Mouse (Mus musculus): ENCODE results near the gene Smim13.
"Not testable (repeated sequence)": the region's sequence is repeated elsewhere in the genome, so short reads cannot be mapped to it uniquely, and the experiment has no call there.

The Smim13 gene

DNA sequence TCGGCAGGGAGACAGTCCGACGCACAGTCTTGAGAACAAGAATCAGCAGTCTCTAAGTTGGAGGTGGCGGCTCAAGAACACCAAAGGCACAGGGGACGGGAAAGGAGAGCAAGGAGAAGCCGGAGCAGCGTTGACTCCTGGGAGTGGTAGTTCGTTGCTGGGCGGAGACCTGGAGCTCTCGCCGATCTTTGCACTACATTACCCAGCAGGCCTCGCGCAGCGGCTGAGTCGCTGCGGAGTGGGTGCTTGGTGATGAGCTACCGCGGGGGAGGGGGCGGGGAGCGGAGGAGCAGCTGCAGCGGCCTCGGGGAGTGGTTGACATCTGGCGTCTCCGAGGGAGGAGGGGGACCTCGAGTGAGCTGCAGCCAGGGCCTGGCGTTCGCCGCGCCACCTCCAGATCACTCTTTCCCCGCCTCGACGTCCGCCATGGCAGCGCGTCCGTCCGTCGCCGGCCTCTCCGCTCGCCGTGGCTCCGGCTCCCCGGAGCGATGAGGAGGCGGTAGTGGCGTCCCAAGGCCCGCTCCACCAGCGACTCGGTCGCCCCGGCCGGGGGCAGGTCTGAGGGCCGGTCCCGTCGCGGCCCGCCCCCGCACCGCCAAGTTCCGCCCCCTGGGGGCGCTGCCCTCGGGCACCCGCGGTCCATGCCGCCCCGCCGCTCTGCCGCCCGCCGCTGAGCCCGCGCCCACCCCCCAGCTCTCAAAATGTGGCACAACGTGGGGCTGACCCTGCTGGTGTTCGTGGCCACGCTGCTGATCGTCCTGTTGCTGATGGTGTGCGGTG is at the start of gene Smim13:
Gene Smim13, plus strand, starts transcription at position 307 of the 780 bp plus-strand sequence.
- peak; percentile 97 for DNase-seq

DNA sequence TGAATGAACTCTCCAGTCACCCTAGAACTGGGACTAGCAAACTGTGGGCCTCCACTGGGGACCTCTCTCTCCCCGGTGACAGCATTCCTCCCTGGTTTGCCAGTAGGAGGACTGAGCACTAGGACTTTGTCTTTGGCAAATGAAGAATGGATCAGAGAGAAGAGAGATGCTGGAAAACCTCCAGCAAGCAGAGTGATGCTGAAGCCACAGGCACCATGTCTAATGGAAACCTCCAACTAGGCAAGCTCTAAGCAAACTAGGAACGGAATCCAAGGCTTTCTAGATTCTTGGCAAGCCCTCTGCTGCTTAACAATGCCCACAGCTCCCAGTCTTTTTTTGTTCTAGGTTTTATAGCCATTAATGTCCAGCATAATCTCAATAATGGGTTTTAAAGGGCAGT is 48.8 kb upstream of the Smim13 start:
- DNase-seq = no peak

- no peak for DNase-seq
Observed at GRCm38 (mm10) chr13:41203289-41203688, 46.4 kb upstream of the Smim13 start.

- DNase-seq = no peak
Observed at GRCm38 (mm10) chr13:41203691-41204090, 46.0 kb upstream of the Smim13 start.

GRCm38 (mm10) chr13:41205568-41205967 is 44.1 kb upstream of the Smim13 start:
- DNase-seq = not testable (repeated sequence)

DNA sequence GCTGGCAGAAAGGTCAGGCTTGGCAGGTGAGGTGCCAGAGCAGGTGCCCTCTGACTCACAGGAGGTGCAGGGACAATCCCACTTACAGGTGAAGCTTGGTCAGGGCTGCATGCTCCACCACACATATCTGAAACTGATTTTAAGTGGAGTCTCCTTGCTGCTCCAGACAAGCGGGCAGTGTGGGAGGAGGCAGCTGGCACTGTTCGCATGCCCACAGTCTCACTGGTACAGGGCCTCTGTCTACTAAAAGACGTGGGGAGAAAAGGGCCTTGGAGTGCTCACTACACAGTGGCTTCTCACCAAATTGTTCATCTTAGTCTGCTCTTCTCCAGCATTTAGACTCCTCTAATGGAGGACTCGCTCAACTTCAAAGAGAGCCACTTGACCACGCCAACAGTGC is 43.4 kb upstream of the Smim13 start:
- DNase-seq = no peak

DNA sequence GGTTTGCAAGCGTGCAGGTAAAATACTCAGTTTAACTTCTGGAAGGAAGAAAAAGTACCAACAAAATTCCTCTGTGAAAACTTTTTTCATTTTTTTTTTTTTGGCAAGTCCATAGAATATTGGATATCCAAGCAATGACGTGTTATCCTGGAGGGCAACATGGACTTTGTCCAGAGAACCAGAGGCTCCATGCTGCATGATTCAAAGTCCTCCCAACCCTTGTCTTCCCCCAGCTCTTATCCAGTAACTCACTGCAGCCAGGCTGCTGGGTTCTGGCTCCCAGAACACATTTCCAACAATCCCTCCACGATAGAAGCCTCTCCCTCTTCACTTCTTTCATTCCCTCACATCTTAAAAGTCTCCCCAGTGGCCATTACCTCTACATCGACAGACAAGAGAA is 38.4 kb upstream of the Smim13 start:
- no peak for DNase-seq

DNA sequence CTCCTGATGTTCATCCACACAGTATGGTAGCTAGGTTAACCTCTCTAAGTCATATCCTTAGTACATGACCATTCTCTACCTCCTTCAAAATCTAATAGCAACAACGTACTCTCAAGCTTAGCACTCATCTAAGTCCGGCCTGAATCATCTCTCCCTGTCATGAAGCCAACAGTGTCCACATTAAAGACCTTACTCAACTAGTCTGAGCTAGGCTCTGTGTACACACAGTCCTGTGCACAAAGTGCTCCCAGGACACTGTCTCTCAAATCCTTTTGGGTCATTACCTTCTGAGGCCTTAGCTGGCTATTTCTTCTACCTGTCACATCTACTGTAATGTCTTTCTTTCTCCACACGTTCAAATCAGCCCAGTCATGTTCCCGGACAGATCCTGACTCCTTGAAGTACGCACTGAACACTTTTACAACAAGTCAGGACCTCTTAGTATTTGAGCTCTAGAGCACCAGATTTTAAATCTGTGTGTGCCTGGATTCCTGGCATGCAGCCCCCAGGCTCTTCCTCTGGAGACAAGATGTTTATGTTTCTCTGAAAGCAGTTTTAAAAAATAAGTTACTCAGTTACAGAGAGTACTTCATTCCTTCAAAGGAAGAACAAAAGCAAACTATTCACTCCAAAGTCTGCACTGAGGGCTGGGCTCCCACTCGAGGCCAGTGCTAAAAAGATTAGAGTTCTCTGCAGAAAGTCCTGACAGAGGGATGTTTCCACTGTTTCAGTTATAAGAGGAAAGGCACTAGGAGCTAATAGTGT is 36.9 kb upstream of the Smim13 start:
- DNase-seq = peak; percentile 4

- DNase-seq = no peak
Observed at GRCm38 (mm10) chr13:41215669-41216068, 34.0 kb upstream of the Smim13 start.

- DNase-seq = no peak
Observed at GRCm38 (mm10) chr13:41216236-41216635, 33.4 kb upstream of the Smim13 start.

DNA sequence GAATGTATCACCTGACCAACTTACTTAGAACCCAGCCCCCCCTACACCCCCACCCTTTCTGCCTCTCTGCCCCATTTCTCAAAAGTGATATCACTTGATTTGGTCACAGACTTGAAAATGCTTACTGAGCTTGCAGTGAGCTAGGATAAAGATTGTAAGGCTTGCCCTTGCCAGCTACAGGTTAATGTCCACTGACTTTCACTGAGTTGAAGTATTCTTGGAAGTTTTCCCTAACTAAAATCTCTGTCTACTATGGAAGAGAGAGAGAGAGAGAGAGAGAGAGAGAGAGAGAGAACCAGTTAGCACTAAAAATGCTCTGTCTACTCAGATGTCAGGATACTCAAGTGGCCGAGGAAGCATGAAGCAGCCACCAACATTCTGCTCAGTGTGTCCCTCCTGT is 30.6 kb upstream of the Smim13 start:
- DNase-seq = no peak

GRCm38 (mm10) chr13:41219687-41220303 is 29.8 kb upstream of the Smim13 start:
- no peak for DNase-seq

GRCm38 (mm10) chr13:41220304-41220834 is 29.3 kb upstream of the Smim13 start, which contains the start of gene Elovl2:
TSS of gene Elovl2 (minus strand) at chr13:41220405.
- DNase-seq = peak; percentile 82

DNA sequence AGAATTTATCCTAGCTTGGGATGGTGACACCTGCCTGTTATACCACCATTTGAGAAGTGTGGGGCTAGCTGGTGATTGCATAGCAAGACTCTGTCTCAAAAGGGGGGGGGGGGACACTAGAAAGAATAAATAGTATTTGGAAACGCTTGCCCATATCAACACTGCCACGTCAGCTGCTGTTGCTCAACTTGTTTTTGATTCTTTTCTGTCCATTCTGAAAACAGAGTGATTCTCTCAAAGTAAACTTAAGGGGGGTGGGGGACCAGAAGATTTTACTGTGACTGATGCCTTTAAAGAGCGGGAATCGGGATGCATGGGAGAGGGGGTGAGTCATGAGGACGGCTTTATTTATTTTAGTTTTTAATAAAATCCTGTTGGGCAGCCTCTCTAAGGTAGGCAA is 23.1 kb upstream of the Smim13 start:
- DNase-seq = no peak

DNA sequence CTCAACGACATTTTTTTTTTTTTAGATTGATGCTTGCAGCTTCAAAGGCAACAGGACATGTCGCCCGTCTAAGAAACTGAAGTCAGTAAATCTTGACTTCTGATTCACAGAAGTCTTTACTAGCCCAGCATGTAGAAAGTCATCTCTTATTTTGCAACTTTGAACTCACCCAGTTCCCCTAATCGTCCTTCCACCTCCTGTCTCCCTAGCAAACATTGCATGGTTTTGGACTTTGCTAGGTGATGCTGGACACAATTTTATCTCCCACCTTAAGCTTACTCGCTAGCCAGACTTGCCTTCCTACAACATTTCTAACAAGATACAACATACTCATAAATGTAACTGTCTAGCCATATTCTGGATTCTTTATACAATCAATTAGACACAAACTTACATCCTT is 21.6 kb upstream of the Smim13 start:
- no peak for DNase-seq

DNA sequence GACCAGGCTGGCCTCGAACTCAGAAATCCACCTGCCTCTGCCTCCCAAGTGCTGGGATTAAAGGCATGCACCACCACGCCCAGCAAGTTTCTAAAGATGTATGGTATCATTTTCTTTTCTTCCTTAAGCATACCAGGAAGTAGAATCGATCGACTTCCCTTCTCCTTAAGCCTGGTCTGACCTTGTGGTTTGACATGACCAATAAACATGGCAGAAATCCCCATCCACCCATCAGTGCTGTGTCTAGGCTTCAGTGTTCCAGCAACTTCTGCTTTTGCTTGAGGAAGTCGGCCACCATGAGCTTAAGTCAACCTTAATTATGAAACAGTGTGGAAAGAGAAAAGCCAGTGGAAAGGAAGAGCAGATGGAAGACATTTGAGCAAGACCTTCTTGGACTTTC is 19.4 kb upstream of the Smim13 start:
- DNase-seq = no peak

DNA sequence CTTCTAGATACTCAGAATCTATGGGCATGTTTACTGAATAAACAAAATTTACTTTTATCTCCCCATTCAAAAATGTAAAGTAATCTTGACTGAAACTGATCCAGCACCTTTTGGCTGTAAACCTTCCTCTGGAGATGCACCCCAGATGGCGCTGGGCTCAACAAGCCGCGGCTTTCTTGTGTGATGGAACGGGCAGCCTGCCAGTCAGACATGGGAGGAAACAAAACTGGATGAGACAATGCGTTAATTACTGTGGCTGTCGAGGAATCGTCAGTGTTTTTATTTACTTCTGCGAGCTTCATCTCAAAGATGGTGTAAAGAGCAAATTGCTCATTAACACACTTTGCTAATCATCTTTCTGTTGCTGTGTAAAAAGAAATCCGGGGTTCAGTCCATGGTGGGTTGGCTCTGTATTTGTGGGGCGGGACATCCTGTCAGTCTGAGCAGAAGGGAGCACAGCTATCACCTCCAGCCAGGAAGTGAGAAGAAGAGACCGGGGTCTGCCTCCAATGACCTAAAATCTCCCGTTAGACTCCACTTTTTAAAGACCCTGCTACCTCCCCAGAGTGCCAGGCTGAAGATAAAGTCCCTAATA is 18.2 kb upstream of the Smim13 start:
- DNase-seq = peak; percentile 35

GRCm38 (mm10) chr13:41232209-41232608 is 17.4 kb upstream of the Smim13 start:
- no peak for DNase-seq

DNA sequence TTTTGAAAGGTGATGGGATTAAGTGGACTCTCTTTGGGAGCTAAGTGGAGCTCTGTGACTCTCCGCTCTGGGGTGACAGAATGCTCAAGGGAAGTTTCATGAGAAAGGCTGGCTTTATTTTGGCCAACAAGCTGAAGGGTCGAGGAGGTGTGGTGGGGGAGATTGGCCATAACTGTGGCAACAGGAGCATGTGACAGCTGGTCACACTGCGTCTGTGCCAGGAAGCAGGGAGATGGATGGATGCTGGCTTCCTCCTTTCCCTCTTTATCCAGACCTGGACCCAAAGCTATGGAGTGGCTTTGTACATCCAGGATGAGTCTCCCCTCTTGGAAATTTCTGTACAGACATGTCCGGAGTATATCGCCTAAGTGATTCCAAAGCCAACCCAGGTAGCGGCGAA is 16.4 kb upstream of the Smim13 start:
- no peak for DNase-seq

DNA sequence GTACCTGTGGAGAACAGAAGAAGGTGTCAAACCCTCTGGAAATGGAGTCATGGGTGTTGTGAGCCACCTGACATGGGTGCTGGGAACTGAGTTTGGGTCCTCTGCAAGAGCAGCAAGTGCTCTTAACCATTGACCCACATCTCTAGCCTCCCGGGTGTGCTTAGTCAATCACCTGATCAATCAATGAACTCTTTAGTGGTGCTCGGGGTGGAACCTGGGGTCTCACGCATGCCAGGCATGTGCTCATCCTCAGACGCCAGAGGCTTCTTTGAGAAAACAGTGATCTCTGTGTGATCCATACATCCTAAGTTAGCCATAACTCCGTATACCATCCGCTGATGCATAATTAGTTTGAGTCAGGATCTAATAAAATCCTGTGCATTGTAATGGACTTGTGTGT is 14.5 kb upstream of the Smim13 start:
- no peak for DNase-seq

- no peak for DNase-seq
Observed at GRCm38 (mm10) chr13:41235845-41236741, 13.6 kb upstream of the Smim13 start.
